9 mouse cellular contexts compared by ENCODE assay signal in genomic region chr6:104492490-104493431, GRCm38 (mm10). TPM values are rescaled to one million over a fixed set of nuclear protein-coding genes. Genes with fewer than 3 reads are reported as not detected.
DNase-seq lines count a peak whose midpoint lies in the region; ATAC-seq and TF ChIP-seq lines count a peak whose summit lies in the region.
"Had no signal": no experiment of that assay in that cellular context is flagged by ENCODE, and none has a peak within 500 bp of the region (broad histone marks: within the 10 kb centered on the region; RNA-seq: fewer than 3 reads in every experiment).

Gene Cntn6, plus strand, starts transcription at chr6:104492790.

- peak within 1 kb of the TSS; percentile 10; the same call in 1 of the 2 replicates for H3K4me3 ChIP-seq in hindbrain, embryonic 11.5 days (ENCODE audit: low read depth, low read length)
- no peak within 1 kb of the TSS for H3K4me3 ChIP-seq in heart, adult 2 months

- no peaks in the 10 kb centered on the region for H3K4me1 ChIP-seq in hindbrain, embryonic 11.5 days (replicated peaks; ENCODE audit: control insufficient read depth, insufficient read depth, low read length)
- no peaks in the 10 kb centered on the region for H3K4me1 ChIP-seq in heart, adult 2 months (ENCODE audit: control insufficient read depth, insufficient read depth, low read length)

- intact Hi-C loops in left cerebral cortex, postnatal 25 days (cut with DNase I): no loop called here
- intact Hi-C loops in heart, adult 2 months (cut with DNase I): no loop called here

- H3K36me3 ChIP-seq in hindbrain, embryonic 11.5 days (ENCODE audit: control insufficient read depth, insufficient read depth, low read length): no peaks in the 10 kb centered on the region
- H3K36me3 ChIP-seq in heart, adult 2 months (ENCODE audit: control insufficient read depth, insufficient read depth, low read length): no peaks in the 10 kb centered on the region

- no peak for TF ChIP-seq CTCF in brain, embryonic 14.5 days (IDR thresholded peaks at IDR 0.05; ENCODE audit: borderline replicate concordance, extremely low read depth, insufficient read depth, insufficient read length)
- TF ChIP-seq CTCF in heart, adult 2 months (IDR thresholded peaks at IDR 0.05): no peak

- no peaks in the 10 kb centered on the region for H3K9me3 ChIP-seq in hindbrain, embryonic 11.5 days (ENCODE audit: control insufficient read depth, low read length)

- no peak for TF ChIP-seq EP300 in heart, adult 2 months (IDR thresholded peaks at IDR 0.05; ENCODE audit: insufficient read depth, low read depth, low read length)

- peak within 1 kb of the TSS; percentile 58; the same call in 1 of the 2 replicates for H3K27ac ChIP-seq in hindbrain, embryonic 11.5 days (ENCODE audit: low read depth, low read length)
- H3K27ac ChIP-seq in heart, adult 2 months: no peak within 1 kb of the TSS

- peak; percentile 90 for DNase-seq in brain, embryonic 14.5 days (ENCODE audit: low read depth)
- peak; percentile 32 to 62 for DNase-seq in cerebellum, postnatal 14 days
- DNase-seq in hindbrain, embryonic 11.5 days (ENCODE audit: low spot score): peak; percentile 44
- DNase-seq in left cerebral cortex, postnatal 25 days (ENCODE audit: low spot score in 2 of 2): peak; percentile 50 to 63
- peak; percentile 13 for DNase-seq in right cerebral cortex, postnatal 4 days
- DNase-seq in gastrocnemius, postnatal 4 days (ENCODE audit: low spot score in 2 of 2): no peak
- no peak for DNase-seq in heart, adult 2 months
- no peak for DNase-seq in urinary bladder, postnatal 36 days (ENCODE audit: low spot score in 2 of 2)

- H3K4me2 ChIP-seq in hindbrain, embryonic 11.5 days (replicated peaks; ENCODE audit: low read depth, low read length): peak within 1 kb of the TSS; percentile 33

- WGBS in hindbrain, embryonic 11.5 days: 35% methylated on average over 11 of the region's 11 CpGs
- 62% methylated on average over 11 of the region's 11 CpGs for WGBS in heart, adult 2 months

- H3K9ac ChIP-seq in hindbrain, embryonic 11.5 days (ENCODE audit: low read depth, low read length): no peak within 1 kb of the TSS
- no peak within 1 kb of the TSS for H3K9ac ChIP-seq in heart, adult 2 months (ENCODE audit: low read depth, low read length)

- no peaks in the 10 kb centered on the region for H3K27me3 ChIP-seq in hindbrain, embryonic 11.5 days (ENCODE audit: control insufficient read depth, insufficient read depth, low read length)
- no peaks in the 10 kb centered on the region for H3K27me3 ChIP-seq in heart, adult 2 months (ENCODE audit: control insufficient read depth, insufficient read depth, low read length)

- peak; percentile 92 for ATAC-seq in hindbrain, embryonic 11.5 days (ENCODE audit: low FRiP score)

- TF ChIP-seq POLR2A in brain, embryonic 14.5 days (IDR thresholded peaks at IDR 0.05; ENCODE audit: borderline replicate concordance, extremely low read depth, insufficient read depth, insufficient read length, poor library complexity, severe bottlenecking): no peak
- no peak for TF ChIP-seq POLR2A in heart, adult 2 months (IDR thresholded peaks at IDR 0.05; ENCODE audit: insufficient read depth, low read depth, low read length)

- no peaks in the 10 kb centered on the region for H3K79me2 ChIP-seq in heart, adult 2 months (replicated peaks; ENCODE audit: control insufficient read depth, insufficient read depth, low read length)

RNA-seq across cellular contexts. Expression of gene Cntn6, which starts in this region (rescaled TPM):
- 4.4 and 6.0 TPM in 2 replicates for polyA plus RNA-seq in brain, embryonic 14.5 days (2012; rRNA removed)
- 0.86 and 1.0 TPM in 2 replicates for polyA plus RNA-seq in hindbrain, embryonic 11.5 days (2014; fragmentation: Nextera tagmentation; extraction: Ambion mirVana)
- total RNA-seq in left cerebral cortex, postnatal 25 days (2021): 10 to 100 TPM; 24.3 to 25.3 TPM
- total RNA-seq in gastrocnemius, postnatal 4 days (2021): under 1 TPM; 0.54 to 0.81 TPM
- not detected for total RNA-seq in heart, adult 2 months (2021)
- 0.32 TPM in 1 of 2 replicates, not detected in the other for polyA plus RNA-seq in heart, adult 2 months (2012; rRNA removed)
- polyA plus RNA-seq: large intestine, adult 2 months had no signal

Comparison
In these comparisons a context has a peak if more than half of its experiments do, and no peak if none do; other contexts are left out.
1. RNA of gene Cntn6 (total RNA-seq): 24.3 to 25.3 TPM in left cerebral cortex, postnatal 25 days; 0.54 to 0.81 TPM in gastrocnemius, postnatal 4 days and not detected in heart, adult 2 months; every median in the first group is over 10 times any median in the second.
2. DNase-seq: peak in brain, embryonic 14.5 days (single experiment), cerebellum, postnatal 14 days (2 of 2), hindbrain, embryonic 11.5 days (single experiment), left cerebral cortex, postnatal 25 days (2 of 2) and right cerebral cortex, postnatal 4 days (single experiment); none in gastrocnemius, postnatal 4 days (0 of 2), heart, adult 2 months (0 of 2) and urinary bladder, postnatal 36 days (0 of 2).